Mouse (Mus musculus): ENCODE results near the gene Arsg.

GRCm38 (mm10) chr11:109530030-109530429, 56.9 kb downstream of the Arsg start:
- TF ChIP-seq POLR2A (IDR thresholded peaks at IDR 0.05; ENCODE audit: low read depth, low read length) (no peak), CTCF (IDR thresholded peaks at IDR 0.05; ENCODE audit: extremely low read depth, insufficient read depth, insufficient read length, insufficient replicate concordance) (no peak)

All from spleen, adult 2 months (tissue).